Mouse (Mus musculus): Measurements from ENCODE around the gene Fbxl19. TPM values are rescaled to one million over a fixed set of nuclear protein-coding genes. Genes with fewer than 3 reads are reported as not detected.

The Fbxl19 gene
- polyA plus RNA-seq, 1 experiment from 2014 or later, result 6.9 TPM

DNA sequence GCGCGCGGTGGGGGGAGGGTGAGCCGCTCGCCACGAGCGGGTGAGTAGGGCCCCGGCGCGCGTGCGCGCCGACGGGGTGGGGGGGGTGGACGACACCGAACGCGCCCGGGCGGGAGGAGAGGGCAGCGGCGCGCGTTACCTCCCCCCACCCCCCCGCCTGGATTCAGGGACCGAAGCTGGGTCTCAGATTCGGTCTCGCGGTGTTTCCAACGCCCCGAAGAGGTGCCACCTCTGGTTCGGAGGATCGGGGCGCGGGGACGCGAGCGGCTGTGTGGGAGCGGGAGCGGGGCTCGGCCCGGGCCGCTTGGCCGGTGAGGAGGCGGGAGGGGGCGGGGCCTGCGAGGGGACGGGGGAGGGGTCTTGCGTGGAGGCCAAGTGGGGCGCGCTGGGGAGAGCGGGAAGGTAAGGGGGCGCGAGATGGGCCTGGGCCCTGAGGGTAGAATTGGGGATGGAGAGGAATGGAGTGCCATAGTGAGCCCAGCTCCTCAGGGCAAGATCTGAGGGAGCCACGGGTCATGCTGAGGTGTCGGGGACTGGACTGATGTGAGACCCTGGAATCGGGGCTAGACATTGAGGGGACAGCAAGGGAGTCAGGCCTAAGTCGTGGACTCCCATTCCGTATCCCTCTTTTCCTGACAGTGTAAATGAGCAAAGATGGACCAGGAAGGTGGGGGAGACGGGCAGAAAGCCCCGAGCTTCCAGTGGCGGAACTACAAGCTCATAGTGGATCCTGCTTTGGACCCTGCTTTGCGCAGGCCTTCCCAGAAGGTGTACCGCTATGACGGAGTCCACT lies 33.3 kb downstream of the Fbxl19 start:
- peak; percentile 50 for DNase-seq (ENCODE audit: low spot score)
- peak overlapping the region; percentile 98 for H3K27ac ChIP-seq
- 5% methylated on average over 44 of the region's 66 CpGs for WGBS
- H3K4me3 ChIP-seq (replicated peaks; ENCODE audit: low read length), result peak overlapping the region; percentile 79
- H3K9ac ChIP-seq, result peak overlapping the region; percentile 78
- peaks cover 41% of the 10 kb centered on the region for H3K36me3 ChIP-seq (replicated peaks; ENCODE audit: control insufficient read depth, insufficient read depth)
- ATAC-seq (ENCODE audit: low FRiP score), result peak; percentile 54; the same call in 1 of the 2 replicates
- peaks cover 7% of the 10 kb centered on the region for H3K4me1 ChIP-seq (replicated peaks; ENCODE audit: control insufficient read depth, insufficient read depth, low read length)
- peak overlapping the region; percentile 84 for H3K4me2 ChIP-seq (replicated peaks)
- H3K9me3 ChIP-seq (ENCODE audit: control insufficient read depth, low read length), result no peaks in the 10 kb centered on the region
- H3K27me3 ChIP-seq (ENCODE audit: control insufficient read depth, insufficient read depth, low read length), result no peaks in the 10 kb centered on the region

DNA sequence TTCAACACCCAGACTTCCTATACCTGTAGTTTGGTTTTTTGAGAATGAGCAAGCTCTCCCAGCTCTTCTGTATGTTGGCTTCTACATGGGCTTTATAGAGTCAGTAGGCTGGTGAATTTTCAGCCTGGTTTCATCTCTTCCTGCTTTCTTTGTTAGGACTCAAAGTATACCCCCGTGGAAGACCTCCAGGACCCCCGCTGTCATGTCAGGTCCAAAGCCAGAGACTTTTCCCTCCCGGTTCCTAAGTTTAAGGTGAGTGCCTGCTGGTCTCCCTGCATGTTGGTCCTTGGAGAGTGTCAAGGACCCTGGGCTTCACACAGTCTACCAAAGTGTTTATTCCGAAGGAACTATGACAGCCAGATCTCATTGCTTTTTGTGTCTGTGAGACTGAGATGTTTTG lies 34.0 kb downstream of the Fbxl19 start:
- no peak overlapping the region for H3K27ac ChIP-seq
- peaks cover 47% of the 10 kb centered on the region for H3K36me3 ChIP-seq (replicated peaks; ENCODE audit: control insufficient read depth, insufficient read depth)
- peak overlapping the region; percentile 78 for H3K9ac ChIP-seq
- H3K4me1 ChIP-seq (replicated peaks; ENCODE audit: control insufficient read depth, insufficient read depth, low read length), result peaks cover 7% of the 10 kb centered on the region
- WGBS, result 77% methylated on average over 4 of the region's 4 CpGs
- H3K4me2 ChIP-seq (replicated peaks), result peak overlapping the region; percentile 84
- peak overlapping the region; percentile 79 for H3K4me3 ChIP-seq (replicated peaks; ENCODE audit: low read length)
- H3K9me3 ChIP-seq (ENCODE audit: control insufficient read depth, low read length), result no peaks in the 10 kb centered on the region
- H3K27me3 ChIP-seq (ENCODE audit: control insufficient read depth, insufficient read depth, low read length), result no peaks in the 10 kb centered on the region
- no peak for DNase-seq (ENCODE audit: low spot score)
- ATAC-seq (ENCODE audit: low FRiP score), result no peak

DNA sequence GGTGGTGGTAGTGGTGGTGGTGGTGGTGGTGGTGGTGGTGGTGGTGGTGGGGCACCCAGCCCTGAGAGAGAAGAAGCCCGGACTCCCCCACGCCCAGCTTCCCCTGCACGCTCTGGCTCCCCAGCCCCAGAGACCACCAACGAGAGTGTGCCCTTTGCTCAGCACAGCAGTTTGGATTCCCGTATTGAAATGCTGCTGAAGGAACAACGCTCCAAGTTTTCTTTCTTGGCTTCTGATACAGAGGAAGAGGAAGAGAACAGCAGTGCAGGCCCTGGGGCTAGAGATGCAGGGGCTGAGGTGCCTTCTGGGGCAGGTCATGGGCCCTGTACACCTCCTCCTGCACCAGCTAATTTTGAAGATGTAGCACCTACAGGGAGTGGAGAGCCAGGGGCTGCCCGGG lies 41.0 kb downstream of the Fbxl19 start, which contains the start of gene Gm49388:
Gene Gm49388 (plus strand): TSS at position 301 of the 400 bp plus-strand sequence.
- Histone ChIP-seq H3K4me3 (replicated peaks; ENCODE audit: low read length) (no peak within 1 kb of the TSS), H3K4me2 (replicated peaks) (no peak within 1 kb of the TSS), H3K4me1 (replicated peaks; ENCODE audit: control insufficient read depth, insufficient read depth, low read length) (no peaks in the 10 kb centered on the region), H3K27me3 (ENCODE audit: control insufficient read depth, insufficient read depth, low read length) (no peaks in the 10 kb centered on the region), H3K9me3 (ENCODE audit: control insufficient read depth, low read length) (no peaks in the 10 kb centered on the region), H3K36me3 (replicated peaks; ENCODE audit: control insufficient read depth, insufficient read depth) (peaks cover 99% of the 10 kb centered on the region), H3K9ac (no peak within 1 kb of the TSS), H3K27ac (no peak within 1 kb of the TSS)
- ATAC-seq (ENCODE audit: low FRiP score) (no peak), DNase-seq (ENCODE audit: low spot score) (no peak)
- WGBS, result 95% methylated on average over 7 of the region's 7 CpGs

DNA sequence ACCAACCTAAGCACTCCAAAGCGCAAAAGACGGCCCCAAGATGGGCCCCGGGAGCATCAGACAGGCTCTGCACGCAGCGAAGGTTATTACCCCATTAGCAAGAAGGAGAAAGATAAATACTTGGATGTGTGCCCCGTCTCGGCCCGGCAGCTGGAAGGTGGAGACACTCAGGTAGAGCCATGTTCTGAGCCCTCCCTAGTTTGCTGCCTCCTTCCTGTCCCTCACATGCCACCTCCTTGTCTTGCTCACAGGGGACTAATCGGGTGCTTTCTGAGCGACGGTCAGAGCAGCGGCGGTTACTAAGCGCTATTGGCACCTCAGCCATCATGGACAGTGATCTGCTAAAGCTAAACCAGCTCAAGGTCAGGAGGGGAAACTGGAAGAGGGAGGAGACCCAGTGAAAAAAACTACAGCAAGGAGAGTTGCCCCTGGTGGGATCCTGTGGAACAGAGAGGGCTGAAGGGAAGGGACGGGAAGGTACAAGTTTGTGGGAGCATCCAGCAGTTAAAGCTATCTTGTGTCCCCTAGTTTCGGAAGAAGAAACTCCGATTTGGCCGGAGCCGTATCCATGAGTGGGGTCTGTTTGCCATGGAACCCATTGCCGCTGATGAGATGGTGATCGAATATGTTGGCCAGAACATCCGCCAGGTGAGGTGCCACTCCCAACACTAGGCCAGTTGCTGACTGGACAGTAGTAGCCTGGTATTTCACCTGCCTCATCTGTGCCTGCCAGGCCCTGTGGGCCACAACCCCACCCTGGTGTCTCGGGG lies 52.9 kb downstream of the Fbxl19 start:
- DNase-seq (ENCODE audit: low spot score) (no peak), ATAC-seq (ENCODE audit: low FRiP score) (no peak)
- Histone ChIP-seq H3K27ac (no peak overlapping the region), H3K27me3 (ENCODE audit: control insufficient read depth, insufficient read depth, low read length) (no peaks in the 10 kb centered on the region), H3K9me3 (ENCODE audit: control insufficient read depth, low read length) (no peaks in the 10 kb centered on the region), H3K4me1 (replicated peaks; ENCODE audit: control insufficient read depth, insufficient read depth, low read length) (0 out of 2 replicates have a peak, but pooled peaks cover 5% of the 10 kb centered on the region), H3K36me3 (replicated peaks; ENCODE audit: control insufficient read depth, insufficient read depth) (peaks cover 80% of the 10 kb centered on the region), H3K4me2 (replicated peaks) (no peak overlapping the region), H3K4me3 (replicated peaks; ENCODE audit: low read length) (no peak overlapping the region), H3K9ac (no peak overlapping the region)
- 95% methylated on average over 23 of the region's 23 CpGs for WGBS

DNA sequence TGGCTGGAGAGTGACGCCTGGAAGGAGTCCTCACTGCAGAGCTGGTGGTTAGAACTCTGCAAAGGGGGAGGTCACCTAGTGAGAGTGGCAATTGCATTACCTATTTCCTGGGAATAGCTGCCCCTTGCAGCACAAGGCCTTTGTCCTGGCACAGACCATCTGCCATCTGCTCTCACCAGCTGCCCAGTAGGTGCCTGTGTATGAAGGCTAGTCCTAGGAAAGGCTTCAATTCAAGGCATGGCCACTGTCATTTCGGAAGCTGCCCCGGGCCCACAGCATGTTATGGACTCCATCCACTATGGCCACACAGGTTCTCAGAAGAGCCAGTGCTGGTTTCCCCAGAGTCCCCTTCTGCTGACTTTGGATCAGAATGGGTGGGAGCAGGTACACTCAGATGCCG lies 54.2 kb downstream of the Fbxl19 start:
- ATAC-seq (ENCODE audit: low FRiP score), result no peak
- H3K9ac ChIP-seq, result no peak overlapping the region
- peaks cover 74% of the 10 kb centered on the region for H3K36me3 ChIP-seq (replicated peaks; ENCODE audit: control insufficient read depth, insufficient read depth)

DNA sequence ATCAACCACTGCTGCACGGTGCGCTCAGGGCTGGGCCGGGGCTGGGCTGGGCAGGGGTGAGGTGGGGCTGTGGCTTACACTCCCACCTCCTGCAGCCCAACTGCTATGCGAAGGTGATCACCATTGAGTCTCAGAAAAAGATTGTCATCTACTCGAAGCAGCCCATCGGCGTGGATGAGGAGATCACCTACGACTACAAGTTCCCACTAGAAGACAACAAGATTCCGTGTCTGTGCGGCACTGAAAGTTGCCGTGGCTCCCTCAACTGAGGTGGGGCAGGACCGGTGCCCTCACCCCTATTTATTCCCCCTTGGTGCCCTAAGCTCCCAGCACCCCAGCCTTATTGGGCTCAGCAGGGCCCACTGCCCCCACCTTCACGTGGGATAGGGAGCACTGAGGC lies 54.9 kb downstream of the Fbxl19 start:
- Histone ChIP-seq H3K27ac (no peak overlapping the region), H3K4me3 (replicated peaks; ENCODE audit: low read length) (no peak overlapping the region), H3K9ac (no peak overlapping the region), H3K36me3 (replicated peaks; ENCODE audit: control insufficient read depth, insufficient read depth) (peaks cover 71% of the 10 kb centered on the region), H3K4me2 (replicated peaks) (no peak overlapping the region), H3K4me1 (replicated peaks; ENCODE audit: control insufficient read depth, insufficient read depth, low read length) (0 out of 2 replicates have a peak, but pooled peaks cover 5% of the 10 kb centered on the region), H3K27me3 (ENCODE audit: control insufficient read depth, insufficient read depth, low read length) (no peaks in the 10 kb centered on the region), H3K9me3 (ENCODE audit: control insufficient read depth, low read length) (no peaks in the 10 kb centered on the region)
- ATAC-seq (ENCODE audit: low FRiP score), result no peak
- 95% methylated on average over 13 of the region's 13 CpGs for WGBS
- DNase-seq (ENCODE audit: low spot score), result no peak

More for the DNA sequence above, 54.2 kb downstream of the Fbxl19 start:
- Histone ChIP-seq H3K9me3 (ENCODE audit: control insufficient read depth, low read length) (no peaks in the 10 kb centered on the region), H3K4me3 (replicated peaks; ENCODE audit: low read length) (no peak overlapping the region), H3K27me3 (ENCODE audit: control insufficient read depth, insufficient read depth, low read length) (no peaks in the 10 kb centered on the region), H3K4me2 (replicated peaks) (no peak overlapping the region), H3K4me1 (replicated peaks; ENCODE audit: control insufficient read depth, insufficient read depth, low read length) (0 out of 2 replicates have a peak, but pooled peaks cover 5% of the 10 kb centered on the region), H3K27ac (no peak overlapping the region)
- over 99% methylated on average over 4 of the region's 4 CpGs for WGBS
- DNase-seq (ENCODE audit: low spot score), result no peak

DNA sequence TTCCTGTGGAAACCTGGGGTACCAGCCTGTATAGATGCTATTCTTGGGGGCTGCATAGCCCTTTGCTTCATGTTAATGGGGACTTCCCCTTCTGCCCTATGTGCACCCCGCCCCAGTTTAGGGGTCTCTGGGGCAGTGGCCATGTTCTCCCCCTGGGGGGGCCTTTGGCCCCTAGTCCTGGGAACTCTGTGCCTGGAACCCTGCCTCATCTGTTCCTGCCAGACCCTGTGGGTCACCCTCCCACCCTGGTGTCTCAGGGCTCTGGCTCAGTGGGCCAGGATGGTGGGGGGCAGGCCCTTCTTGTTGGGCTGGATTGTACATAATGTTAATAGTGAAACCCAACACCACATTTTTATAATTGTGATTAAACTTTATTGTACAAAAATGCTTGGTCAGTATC lies 55.4 kb downstream of the Fbxl19 start:
- ATAC-seq (ENCODE audit: low FRiP score), result no peak
- Histone ChIP-seq H3K9ac (no peak overlapping the region), H3K36me3 (replicated peaks; ENCODE audit: control insufficient read depth, insufficient read depth) (peaks cover 66% of the 10 kb centered on the region), H3K4me2 (replicated peaks) (no peak overlapping the region), H3K9me3 (ENCODE audit: control insufficient read depth, low read length) (no peaks in the 10 kb centered on the region), H3K27ac (peak overlapping the region; percentile 6; the same call in 1 of the 2 replicates), H3K27me3 (ENCODE audit: control insufficient read depth, insufficient read depth, low read length) (no peaks in the 10 kb centered on the region), H3K4me1 (replicated peaks; ENCODE audit: control insufficient read depth, insufficient read depth, low read length) (0 out of 2 replicates have a peak, but pooled peaks cover 5% of the 10 kb centered on the region), H3K4me3 (replicated peaks; ENCODE audit: low read length) (no peak overlapping the region)
- WGBS, result 100% methylated on average over 1 of the region's 1 CpGs
- no peak for DNase-seq (ENCODE audit: low spot score)

DNA sequence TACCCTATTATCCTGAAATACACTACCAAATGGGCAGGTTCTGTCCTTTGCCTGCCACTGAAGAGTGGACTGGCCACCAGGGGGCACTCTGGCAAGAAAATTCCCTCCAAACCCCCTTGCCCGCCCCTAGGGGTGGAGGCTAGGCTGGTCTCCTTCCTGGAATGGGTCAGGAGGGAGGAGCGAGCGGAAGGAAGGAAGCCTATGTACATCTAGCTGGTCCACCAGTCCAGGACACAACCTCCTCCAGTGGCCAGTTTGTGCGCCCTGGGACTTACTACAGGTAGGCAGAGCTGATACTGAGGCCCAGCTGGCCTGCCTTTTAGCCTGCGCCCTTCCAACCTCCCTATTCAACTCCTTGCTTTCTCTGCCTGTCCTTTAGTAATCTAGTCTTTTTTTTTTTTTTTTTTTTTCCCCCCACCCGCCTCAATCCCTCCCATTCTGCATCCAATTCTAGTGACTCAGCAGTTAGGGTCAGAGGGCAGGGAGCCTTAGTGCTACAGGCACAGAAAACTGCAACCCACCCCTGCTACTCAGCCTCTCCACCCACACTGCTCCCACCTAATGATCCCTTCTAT lies 56.2 kb downstream of the Fbxl19 start, which contains the start of gene Hsd3b7:
Gene Hsd3b7 (plus strand): TSS at position 170 of the 575 bp plus-strand sequence.
- H3K4me1 ChIP-seq (replicated peaks; ENCODE audit: control insufficient read depth, insufficient read depth, low read length), result 0 out of 2 replicates have a peak, but pooled peaks cover 5% of the 10 kb centered on the region
- DNase-seq (ENCODE audit: low spot score) (peak; percentile 80), ATAC-seq (ENCODE audit: low FRiP score) (peak; percentile 64)
- WGBS, result 44% methylated on average over 4 of the region's 6 CpGs
- peaks cover 63% of the 10 kb centered on the region for H3K36me3 ChIP-seq (replicated peaks; ENCODE audit: control insufficient read depth, insufficient read depth)
- no peaks in the 10 kb centered on the region for H3K9me3 ChIP-seq (ENCODE audit: control insufficient read depth, low read length)
- H3K4me2 ChIP-seq (replicated peaks), result peak within 1 kb of the TSS; percentile 24
- H3K27ac ChIP-seq, result peak within 1 kb of the TSS; percentile 6; the same call in 1 of the 2 replicates
- no peaks in the 10 kb centered on the region for H3K27me3 ChIP-seq (ENCODE audit: control insufficient read depth, insufficient read depth, low read length)
- H3K9ac ChIP-seq, result no peak within 1 kb of the TSS
- H3K4me3 ChIP-seq (replicated peaks; ENCODE audit: low read length), result no peak within 1 kb of the TSS

All from hindbrain, embryonic 14.5 days (tissue).